Mouse (Mus musculus) neural tube, embryonic 11.5 days (tissue): ENCODE measurements around the gene Mat2b. TPM values are rescaled to one million over a fixed set of nuclear protein-coding genes. Genes with fewer than 3 reads are reported as not detected.
"Not testable (repeated sequence)": the region's sequence is repeated elsewhere in the genome, so short reads cannot be mapped to it uniquely, and the experiment has no call there.

Experiments
- ATAC-seq: fragments of 200-750 bp; cut with Nextera tagmentation; 2 replicates; pipeline ENCODE4 v1.8.0; 2017; ENCODE audit warnings: moderate number of reproducible peaks, mild to moderate bottlenecking, moderate TSS enrichment, moderate library complexity; ENCODE audit not compliant: insufficient read depth, low FRiP score, low TSS enrichment
- DNase-seq: peaks from one replicate; pipeline ENCODE4 v3.0.0-alpha.2; 2015; ENCODE audit warnings: low spot score
- H3K27ac ChIP-seq: fragments of 300-500 bp; sonication (generic); 2 replicates; pipeline ENCODE4 v1.5.1; 2014; ENCODE audit warnings: low read depth, mild to moderate bottlenecking, low read length
- H3K27me3 ChIP-seq: fragments of 300-500 bp; sonication (generic); 2 replicates; pipeline ENCODE4 v1.6.1; 2014; ENCODE audit warnings: mild to moderate bottlenecking, low read length, mixed read lengths; ENCODE audit not compliant: control insufficient read depth, insufficient read depth
- H3K36me3 ChIP-seq: fragments of 300-500 bp; sonication (generic); 2 replicates; pipeline ENCODE4 v1.6.1; 2014; ENCODE audit warnings: mild to moderate bottlenecking, low read length, moderate library complexity, mixed read lengths; ENCODE audit not compliant: control insufficient read depth, insufficient read depth
- H3K4me1 ChIP-seq: fragments of 300-500 bp; sonication (generic); 2 replicates; pipeline ENCODE4 v1.6.1; 2014; ENCODE audit warnings: low read length, mixed read lengths; ENCODE audit not compliant: control insufficient read depth, insufficient read depth
- H3K4me2 ChIP-seq: fragments of 300-500 bp; sonication (generic); 2 replicates; pipeline ENCODE4 v1.6.1; 2014; ENCODE audit warnings: low read depth, mild to moderate bottlenecking, moderate library complexity
- H3K4me3 ChIP-seq: fragments of 300-500 bp; sonication (generic); 2 replicates; pipeline ENCODE4 v1.5.1; 2014; ENCODE audit warnings: low read depth, low read length
- H3K9ac ChIP-seq: fragments of 300-500 bp; sonication (generic); 2 replicates; pipeline ENCODE4 v1.6.1; 2014; ENCODE audit warnings: mild to moderate bottlenecking, low read length
- H3K9me3 ChIP-seq: fragments of 300-500 bp; sonication (generic); 2 replicates; pipeline ENCODE4 v1.6.1; 2016; ENCODE audit warnings: low read length; ENCODE audit not compliant: control insufficient read depth
- WGBS: fragments of 180-500 bp; shearing (Covaris S2); extraction: QIAGEN DNeasy Blood & Tissue Kit; methylation state at CpG from one replicate; pipeline ENCODE4 v1.1.7; 2014; 5-methylcytosine and 5-hydroxymethylcytosine counted together
- polyA plus RNA-seq: library from polyadenylated mRNA; unstranded; fragments of >200 nt; fragmentation: Nextera tagmentation; extraction: Ambion mirVana; gene quantifications from 2 replicates; pipeline ENCODE4 v1.2.1, GENCODE M21; 2014

Mat2b gene
- polyA plus RNA-seq, 1 experiment from 2014 or later, result 97.5 TPM

GRCm38 (mm10) chr11:40715524-40715923 is 20.5 kb upstream of the Mat2b start:
- no peaks in the 10 kb centered on the region for H3K9me3 ChIP-seq
- DNase-seq, result no peak
- H3K36me3 ChIP-seq, result peaks cover 10% of the 10 kb centered on the region
- no peak overlapping the region for H3K9ac ChIP-seq
- no peak overlapping the region for H3K4me2 ChIP-seq
- ATAC-seq, result no peak
- 96% methylated on average over 5 of the region's 5 CpGs for WGBS
- no peaks in the 10 kb centered on the region for H3K27me3 ChIP-seq
- H3K4me1 ChIP-seq, result no peaks in the 10 kb centered on the region
- no peak overlapping the region for H3K27ac ChIP-seq
- no peak overlapping the region for H3K4me3 ChIP-seq

DNA sequence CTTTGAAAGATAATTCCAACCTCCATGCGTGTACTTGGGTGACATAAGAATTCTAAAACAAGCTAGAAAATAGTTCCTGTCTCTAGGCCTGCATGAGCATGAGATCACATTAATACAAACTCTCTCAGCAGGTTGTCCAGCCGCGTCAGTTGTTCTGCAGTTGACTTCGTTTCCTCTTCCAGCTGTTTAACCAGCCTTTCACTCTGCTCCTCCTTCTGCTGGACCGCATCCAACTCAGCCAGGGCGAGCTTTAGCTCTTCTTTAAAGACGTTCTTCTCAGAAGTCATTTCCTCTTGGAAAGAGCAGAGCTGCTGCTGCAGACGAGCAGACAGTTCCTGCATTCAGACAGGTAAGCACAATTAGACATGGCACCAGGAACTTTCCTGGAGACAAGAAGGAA is 18.9 kb upstream of the Mat2b start:
- no peak overlapping the region for H3K4me3 ChIP-seq
- no peak overlapping the region for H3K9ac ChIP-seq
- H3K9me3 ChIP-seq, result no peaks in the 10 kb centered on the region
- H3K4me2 ChIP-seq, result no peak overlapping the region
- H3K36me3 ChIP-seq, result peaks cover 16% of the 10 kb centered on the region
- no peaks in the 10 kb centered on the region for H3K27me3 ChIP-seq
- H3K4me1 ChIP-seq, result no peaks in the 10 kb centered on the region
- WGBS, result 90% methylated on average over 8 of the region's 8 CpGs
- H3K27ac ChIP-seq, result no peak overlapping the region
- ATAC-seq (no peak), DNase-seq (no peak)

- peaks cover 11% of the 10 kb centered on the region for H3K36me3 ChIP-seq
- H3K27ac ChIP-seq, H3K9me3 ChIP-seq, H3K4me1 ChIP-seq, H3K4me3 ChIP-seq, DNase-seq, H3K27me3 ChIP-seq, H3K4me2 ChIP-seq, H3K9ac ChIP-seq, ATAC-seq: not testable (repeated sequence)
- 94% methylated on average over 6 of the region's 6 CpGs for WGBS
Observed at GRCm38 (mm10) chr11:40709899-40710298, 14.9 kb upstream of the Mat2b start.

DNA sequence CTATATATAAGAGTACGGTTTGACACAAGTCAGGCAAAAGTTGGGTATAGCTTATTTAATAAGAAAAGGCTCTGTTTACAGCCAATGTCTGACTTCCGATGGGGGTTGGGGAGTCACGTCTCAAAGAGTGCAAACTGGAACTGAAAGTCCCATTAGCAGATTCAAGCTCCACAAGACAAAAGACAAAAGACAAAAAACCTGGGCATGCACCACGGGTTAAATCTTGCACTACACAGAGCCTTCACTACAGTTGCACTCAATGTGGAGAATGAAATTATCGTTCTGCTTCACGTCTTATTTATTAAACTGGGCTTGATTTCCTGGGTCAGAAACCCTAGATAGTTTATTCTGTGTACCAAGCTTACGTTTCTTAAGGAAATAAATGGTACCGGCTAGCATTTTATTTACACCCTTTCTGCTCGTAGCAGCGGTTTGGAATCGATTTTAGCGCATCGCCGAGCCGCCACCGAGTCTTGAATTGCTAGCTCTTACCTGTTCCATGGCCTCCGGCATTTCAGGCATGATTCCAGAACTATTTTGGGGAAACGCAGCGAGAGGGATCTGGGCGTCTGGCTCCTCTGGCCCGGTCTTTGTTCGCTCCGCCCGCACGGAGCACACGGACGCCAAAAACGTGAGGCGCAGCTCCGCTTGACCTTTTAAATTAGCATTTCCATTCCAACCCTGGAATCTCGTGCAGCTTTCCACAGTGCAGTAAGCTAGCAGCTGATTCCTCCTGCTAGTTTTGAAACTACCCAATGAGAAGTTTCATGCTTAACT is 504 bp downstream of the Mat2b start:
- Histone ChIP-seq H3K27me3 (no peaks in the 10 kb centered on the region), H3K9me3 (no peaks in the 10 kb centered on the region), H3K4me3 (peak overlapping the region; percentile 84), H3K4me1 (peaks cover 7% of the 10 kb centered on the region; the same call in 1 of the 2 replicates), H3K4me2 (peak overlapping the region; percentile 76), H3K36me3 (no peaks in the 10 kb centered on the region), H3K9ac (peak overlapping the region; percentile 82), H3K27ac (peak overlapping the region; percentile 88)
- WGBS, result under 1% methylated on average over 31 of the region's 31 CpGs
- peak; percentile 82 for DNase-seq
- peak; percentile 78 for ATAC-seq

- under 1% methylated on average over 16 of the region's 16 CpGs for WGBS
- H3K9me3 ChIP-seq, result no peaks in the 10 kb centered on the region
- peak overlapping the region; percentile 76 for H3K4me2 ChIP-seq
- H3K4me3 ChIP-seq, result peak overlapping the region; percentile 84
- ATAC-seq, result peak; percentile 11; the same call in 1 of the 2 replicates
- H3K4me1 ChIP-seq, result peaks cover 7% of the 10 kb centered on the region; the same call in 1 of the 2 replicates
- no peaks in the 10 kb centered on the region for H3K27me3 ChIP-seq
- peak; percentile 62 for DNase-seq
- H3K36me3 ChIP-seq, result no peaks in the 10 kb centered on the region
- peak overlapping the region; percentile 82 for H3K9ac ChIP-seq
- H3K27ac ChIP-seq, result peak overlapping the region; percentile 78; the same call in 1 of the 2 replicates
Observed at GRCm38 (mm10) chr11:40693366-40693951, 1.5 kb downstream of the Mat2b start.

DNA sequence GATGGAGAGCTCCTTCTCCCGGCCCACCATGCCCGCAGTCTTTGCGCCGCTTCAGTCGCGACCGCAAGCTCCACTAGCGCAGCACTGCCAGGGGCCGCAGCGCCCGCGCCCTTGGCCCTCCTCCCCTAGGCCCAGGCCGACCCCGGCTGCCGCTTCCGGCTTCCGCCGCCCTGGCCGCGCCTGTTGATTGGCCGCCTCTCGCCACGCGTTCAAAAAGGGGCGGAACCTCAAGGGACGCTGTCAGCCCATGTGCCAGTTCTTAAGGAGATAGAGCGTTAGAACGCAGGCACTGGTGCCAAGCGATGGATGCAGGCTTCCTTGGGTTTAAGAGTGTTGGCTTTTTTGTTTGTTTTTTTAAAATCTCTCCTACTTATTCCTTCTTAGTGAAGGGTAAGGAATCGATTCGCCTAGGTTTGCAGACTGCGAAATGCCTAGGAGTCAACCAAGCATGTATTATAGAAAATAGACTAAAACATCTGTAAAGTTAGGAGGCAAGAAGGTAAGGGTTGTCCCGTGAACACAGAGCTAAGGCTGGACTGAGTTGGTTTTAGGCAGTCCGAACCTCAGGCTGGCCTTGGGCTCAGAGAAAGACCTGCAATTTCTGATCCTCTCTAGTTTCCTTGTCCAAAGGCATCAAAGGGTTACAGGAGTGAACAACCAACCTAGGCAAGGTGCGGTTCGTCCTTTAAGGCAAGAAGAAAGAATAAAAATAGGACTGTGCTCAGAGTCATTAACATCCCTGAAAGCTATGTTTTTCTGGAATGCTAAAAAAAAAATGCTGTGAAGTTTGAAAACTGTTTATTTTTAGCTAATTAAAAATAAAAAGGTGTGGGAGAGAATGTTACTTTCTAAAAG is 2.3 kb downstream of the Mat2b start:
- Histone ChIP-seq H3K4me2 (peak overlapping the region; percentile 76), H3K4me1 (peaks cover 7% of the 10 kb centered on the region; the same call in 1 of the 2 replicates), H3K9me3 (no peaks in the 10 kb centered on the region), H3K9ac (peak overlapping the region; percentile 82), H3K27ac (peak overlapping the region; percentile 78; the same call in 1 of the 2 replicates), H3K27me3 (no peaks in the 10 kb centered on the region), H3K36me3 (no peaks in the 10 kb centered on the region), H3K4me3 (peak overlapping the region; percentile 84)
- under 1% methylated on average over 36 of the region's 36 CpGs for WGBS
- ATAC-seq, result peak; percentile 93
- DNase-seq, result peak; percentile 95

- H3K27me3 ChIP-seq, result no peaks in the 10 kb centered on the region
- no peak for DNase-seq
- H3K4me3 ChIP-seq, result peak overlapping the region; percentile 84
- H3K9me3 ChIP-seq, result no peaks in the 10 kb centered on the region
- peak overlapping the region; percentile 72 for H3K9ac ChIP-seq
- H3K4me2 ChIP-seq, result peak overlapping the region; percentile 76
- H3K4me1 ChIP-seq, result peaks cover 7% of the 10 kb centered on the region; the same call in 1 of the 2 replicates
- WGBS, result 1% methylated on average over 28 of the region's 28 CpGs
- H3K36me3 ChIP-seq, result no peaks in the 10 kb centered on the region; the same call in 1 of the 2 replicates
- H3K27ac ChIP-seq, result no peak overlapping the region
- peak; percentile 40 for ATAC-seq
Observed at GRCm38 (mm10) chr11:40692101-40692509, 2.9 kb downstream of the Mat2b start.

DNA sequence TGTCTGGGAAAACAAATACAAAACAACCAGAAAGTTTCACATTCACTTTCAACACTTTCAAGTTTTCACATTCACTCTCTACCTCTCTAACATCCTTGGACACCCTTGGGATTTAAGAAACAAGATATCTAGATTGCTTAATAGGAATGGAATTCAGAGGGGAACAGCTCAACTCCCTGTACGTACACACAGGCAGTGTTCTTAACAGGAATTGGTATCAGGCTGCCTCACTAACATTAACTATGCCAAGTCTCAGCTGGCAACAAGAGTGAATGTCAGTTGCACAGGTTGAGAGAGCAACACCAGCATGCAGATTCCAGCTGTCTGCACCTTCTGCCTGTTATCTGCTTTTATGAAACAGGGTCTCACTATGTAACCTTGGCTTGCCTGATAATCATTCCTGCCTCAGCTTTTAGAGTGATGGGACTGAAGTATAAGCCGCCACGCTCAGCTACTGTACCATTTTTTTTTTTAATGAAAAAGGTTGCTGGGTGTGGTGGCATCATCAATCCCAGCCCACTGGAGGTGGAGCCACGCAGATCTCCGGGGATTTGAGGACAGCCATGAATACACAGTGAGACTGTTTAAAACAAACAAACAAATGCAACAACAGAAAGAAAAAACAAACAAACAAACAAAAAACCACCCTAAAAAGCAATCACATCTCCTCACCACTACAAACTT is 4.4 kb downstream of the Mat2b start:
- H3K27me3 ChIP-seq, result no peaks in the 10 kb centered on the region
- no peak for ATAC-seq
- H3K9me3 ChIP-seq, result no peaks in the 10 kb centered on the region
- no peak overlapping the region for H3K4me3 ChIP-seq
- peaks cover 7% of the 10 kb centered on the region; the same call in 1 of the 2 replicates for H3K4me1 ChIP-seq
- no peak overlapping the region for H3K9ac ChIP-seq
- no peak for DNase-seq
- H3K4me2 ChIP-seq, result no peak overlapping the region
- H3K27ac ChIP-seq, result no peak overlapping the region
- peaks cover 3% of the 10 kb centered on the region; the same call in 1 of the 2 replicates for H3K36me3 ChIP-seq
- WGBS, result 85% methylated on average over 5 of the region's 5 CpGs
